Mouse (Mus musculus) liver, embryonic 14.5 days (tissue): ENCODE measurements around the gene Lactbl1.

Experiments used
- CTCF ChIP-seq: IDR thresholded peaks from 2 replicates; pipeline ENCODE4 v1.5.1; 2016; ENCODE audit warnings: antibody characterized with exemption, low read depth, control low read depth
- EP300 ChIP-seq: IDR thresholded peaks from 2 replicates; pipeline ENCODE4 v1.6.1; 2016; ENCODE audit warnings: antibody characterized with exemption, low read depth

DNA sequence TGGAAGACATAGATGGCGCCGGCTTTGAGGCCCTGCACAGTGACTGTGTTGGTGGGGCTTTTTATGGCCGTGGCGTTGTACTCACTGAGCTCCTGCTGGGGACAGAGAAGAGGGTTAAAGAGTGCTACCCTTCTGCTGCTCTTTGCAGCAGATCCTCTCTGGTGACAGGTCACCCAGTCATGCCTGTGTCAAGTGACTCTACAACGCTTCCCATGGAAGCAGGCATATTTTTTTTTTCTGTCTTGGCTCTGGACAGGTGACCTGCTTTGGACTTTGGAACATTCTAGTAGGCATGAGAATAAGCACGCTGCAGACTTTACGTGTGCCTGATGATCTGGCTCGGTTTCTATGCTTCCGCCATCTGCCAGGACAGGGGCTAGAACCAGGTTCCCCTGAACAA lies 53.0 kb downstream of the Lactbl1 start:
- TF ChIP-seq EP300 (no peak), CTCF (no peak)
